Mouse (Mus musculus) embryonic facial prominence, embryonic 10.5 days (tissue): ENCODE measurements at regions not wholly inside any gene's neighbourhood (a gene's known extent, or its start where the extent isn't known, plus 50 kb on each side); places are given as distances from the start of the nearest gene placed in this dataset.

ENCODE experiments used
- DNase-seq: peaks from one replicate; pipeline ENCODE4 v3.0.0-alpha.2; 2017; ENCODE audit warnings: low spot score
- H3K27ac ChIP-seq: fragments of 300-500 bp; sonication (generic); replicated peaks from 2 replicates; pipeline ENCODE4 v1.5.1; 2016; ENCODE audit warnings: mild to moderate bottlenecking
- H3K27me3 ChIP-seq: fragments of 300-500 bp; sonication (generic); replicated peaks from 2 replicates; pipeline ENCODE4 v1.6.1; 2016; ENCODE audit warnings: low read depth, mild to moderate bottlenecking; ENCODE audit not compliant: poor library complexity, severe bottlenecking
- H3K36me3 ChIP-seq: fragments of 300-500 bp; sonication (generic); replicated peaks from 2 replicates; pipeline ENCODE4 v1.6.1; 2016; ENCODE audit warnings: mild to moderate bottlenecking, moderate library complexity
- H3K4me1 ChIP-seq: fragments of 300-500 bp; sonication (generic); 2 replicates; pipeline ENCODE4 v1.6.1; 2016
- H3K4me3 ChIP-seq: fragments of 300-500 bp; sonication (generic); 2 replicates; pipeline ENCODE4 v1.5.1; 2016; ENCODE audit warnings: mild to moderate bottlenecking, moderate library complexity
- H3K9me3 ChIP-seq: fragments of 300-500 bp; sonication (generic); 2 replicates; pipeline ENCODE4 v1.6.1; 2016; ENCODE audit warnings: mild to moderate bottlenecking
- WGBS: fragments of 180-500 bp; shearing (Covaris S2); methylation state at CpG from one replicate; pipeline ENCODE4 v1.1.7; 2016; 5-methylcytosine and 5-hydroxymethylcytosine counted together

DNA sequence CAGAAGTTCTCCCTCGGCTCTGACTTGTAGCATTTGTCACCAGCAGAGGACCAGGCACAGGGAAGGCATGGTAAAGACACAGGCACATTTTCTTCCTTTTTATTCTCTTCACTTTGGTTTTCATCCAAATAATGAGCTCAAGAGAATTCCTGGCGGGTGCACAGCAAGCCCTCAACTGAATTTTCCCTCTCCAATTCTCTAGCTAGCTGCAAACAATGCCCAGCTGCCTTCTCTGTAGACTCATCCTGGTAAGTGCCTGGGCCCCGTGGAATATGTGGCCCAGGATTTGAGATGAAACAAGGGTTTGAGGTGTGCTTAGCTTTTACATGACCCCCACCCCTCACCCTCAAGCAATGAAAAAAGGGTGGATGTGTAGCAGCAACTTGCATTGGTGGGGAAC lies 90.4 kb downstream of the Otol1 start:
- Histone ChIP-seq H3K27ac (no peak overlapping the region), H3K4me3 (no peak overlapping the region), H3K36me3 (no peaks in the 10 kb centered on the region), H3K27me3 (peaks cover 11% of the 10 kb centered on the region), H3K9me3 (no peaks in the 10 kb centered on the region), H3K4me1 (no peaks in the 10 kb centered on the region)
- DNase-seq: no peak
- WGBS: 51% methylated on average over 3 of the region's 3 CpGs

DNA sequence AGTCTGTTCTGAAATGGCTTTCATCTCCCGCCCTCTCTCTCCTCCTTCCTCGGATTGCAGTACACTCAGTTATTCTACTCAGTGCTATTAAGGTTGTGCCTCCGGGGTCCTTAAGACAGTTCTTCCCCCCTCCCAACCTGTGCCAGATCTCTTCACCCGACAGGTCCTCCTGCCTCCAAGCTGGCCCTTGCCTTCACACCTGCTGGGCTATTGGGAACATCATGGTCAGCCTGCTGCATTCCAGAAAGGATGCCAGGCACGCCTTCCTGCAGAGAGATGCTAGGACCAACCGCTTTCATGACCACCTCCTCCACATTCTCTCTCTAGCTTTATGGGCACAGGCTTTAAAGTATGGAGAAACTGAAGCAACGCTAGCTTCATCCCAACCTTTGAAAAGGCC lies 94.7 kb downstream of the Otol1 start:
- DNase-seq: no peak
- Histone ChIP-seq H3K9me3 (no peaks in the 10 kb centered on the region), H3K4me1 (peaks cover 3% of the 10 kb centered on the region; the same call in 1 of the 2 replicates), H3K36me3 (no peaks in the 10 kb centered on the region), H3K27ac (no peak overlapping the region), H3K27me3 (peaks cover 13% of the 10 kb centered on the region), H3K4me3 (no peak overlapping the region)
- WGBS: 61% methylated on average over 7 of the region's 7 CpGs

DNA sequence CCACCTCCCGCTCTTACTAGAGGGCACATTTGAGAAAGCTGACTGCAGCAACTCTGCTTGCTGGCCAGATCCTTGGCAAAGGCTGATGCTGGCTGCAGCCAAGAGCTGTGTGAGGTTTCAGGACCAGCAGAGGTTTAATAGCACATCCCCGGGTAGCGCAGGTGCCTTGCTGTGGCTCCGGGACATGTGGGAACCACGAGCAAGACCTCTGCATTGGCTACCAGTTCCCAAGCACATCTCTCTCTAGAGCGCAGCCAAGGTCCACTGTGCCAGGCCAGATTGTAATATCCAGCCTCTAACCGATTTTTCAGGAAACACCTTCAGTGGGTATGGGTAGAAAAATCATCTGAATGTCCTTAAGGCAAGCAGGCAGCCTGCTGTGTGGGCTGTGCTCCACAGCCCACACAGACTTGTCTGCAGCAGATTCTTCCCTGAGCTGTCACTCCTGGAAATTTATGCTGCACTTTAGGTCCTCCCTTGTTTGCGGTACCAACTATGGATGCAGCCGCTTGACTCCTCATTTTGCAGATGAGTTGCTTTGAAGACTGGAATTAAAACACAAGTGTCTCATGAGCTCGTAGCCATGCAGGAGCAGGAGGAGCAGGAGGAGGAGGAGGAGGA lies 95.3 kb downstream of the Otol1 start:
- peaks cover 3% of the 10 kb centered on the region; the same call in 1 of the 2 replicates for H3K4me1 ChIP-seq
- H3K36me3 ChIP-seq: no peaks in the 10 kb centered on the region
- 77% methylated on average over 10 of the region's 10 CpGs for WGBS

DNA sequence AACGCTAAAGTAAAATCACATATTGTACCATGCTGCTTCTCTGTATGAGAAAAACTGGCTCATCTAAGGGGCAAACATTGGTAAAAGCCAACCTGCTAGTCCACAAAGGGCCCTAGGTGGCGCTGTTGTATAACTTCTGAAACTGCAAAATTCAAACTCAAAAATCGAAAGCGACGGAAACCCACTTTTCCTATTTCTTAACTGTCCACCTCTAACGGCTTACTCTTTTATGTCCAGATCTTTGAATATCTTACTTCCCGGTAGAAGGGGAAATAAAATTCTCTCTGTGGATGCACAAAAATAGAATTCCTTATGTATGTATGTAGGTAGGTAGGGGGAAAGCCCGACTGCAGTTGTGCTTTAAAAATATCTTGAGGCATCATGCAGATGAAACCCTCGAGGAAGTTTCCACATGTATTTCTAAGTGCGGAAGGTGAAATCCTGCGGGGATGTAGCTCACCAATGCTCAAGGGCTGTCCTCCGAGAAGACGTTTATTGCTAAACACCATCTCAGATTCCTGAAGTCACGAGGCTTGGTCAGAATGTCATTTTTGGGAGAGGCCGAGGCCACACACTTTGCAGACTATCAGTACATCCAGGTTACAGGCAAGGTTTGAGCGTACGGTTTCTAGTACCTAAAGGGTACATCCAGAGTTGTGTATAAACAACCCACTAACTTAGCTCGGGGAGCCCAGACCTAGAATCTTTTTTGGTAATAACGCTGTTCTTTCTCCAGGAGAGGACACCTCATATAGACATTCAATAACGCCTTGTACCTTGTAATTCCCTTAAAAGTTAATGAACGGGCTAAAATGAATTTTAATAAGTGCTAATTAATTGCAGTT lies 96.8 kb downstream of the Otol1 start:
- peak; percentile 83 for DNase-seq
- Histone ChIP-seq H3K27ac (peak overlapping the region; percentile 87), H3K4me3 (peak overlapping the region; percentile 51), H3K27me3 (peaks cover 13% of the 10 kb centered on the region), H3K36me3 (no peaks in the 10 kb centered on the region), H3K9me3 (no peaks in the 10 kb centered on the region), H3K4me1 (peaks cover 3% of the 10 kb centered on the region; the same call in 1 of the 2 replicates)
- 9% methylated on average over 21 of the region's 21 CpGs for WGBS

More for the DNA sequence above, 95.3 kb downstream of the Otol1 start:
- H3K27ac ChIP-seq: no peak overlapping the region
- H3K9me3 ChIP-seq: no peaks in the 10 kb centered on the region
- H3K4me3 ChIP-seq: no peak overlapping the region
- peaks cover 13% of the 10 kb centered on the region for H3K27me3 ChIP-seq
- DNase-seq: no peak

DNA sequence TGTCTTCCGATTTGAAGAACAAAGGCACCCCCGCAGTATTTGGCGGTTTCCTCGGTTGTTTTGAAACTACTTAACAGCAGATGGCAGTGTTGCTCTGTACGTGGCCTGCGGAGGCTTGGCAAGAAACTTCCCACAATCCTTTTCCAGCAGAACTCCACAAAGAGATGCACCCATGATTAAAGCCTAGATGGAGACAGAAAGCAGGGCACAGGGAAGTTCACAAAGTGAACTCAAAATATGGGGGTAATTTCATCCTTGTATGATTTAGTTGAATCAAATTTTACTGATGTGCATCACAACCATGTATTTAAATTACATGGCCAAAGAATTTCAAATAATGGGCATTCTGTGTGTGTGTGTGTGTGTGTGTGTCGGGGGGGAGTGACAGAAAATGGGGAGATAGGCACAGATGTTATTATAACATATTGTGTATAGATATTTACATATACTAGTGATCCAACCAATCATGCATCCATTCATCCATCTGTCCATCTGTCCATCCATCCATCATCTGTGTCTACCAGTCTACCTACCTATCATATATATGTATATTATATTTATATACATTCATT lies 97.5 kb downstream of the Otol1 start:
- Histone ChIP-seq H3K27me3 (peaks cover 13% of the 10 kb centered on the region), H3K36me3 (no peaks in the 10 kb centered on the region), H3K27ac (peak overlapping the region; percentile 87), H3K4me1 (peaks cover 3% of the 10 kb centered on the region; the same call in 1 of the 2 replicates), H3K9me3 (no peaks in the 10 kb centered on the region), H3K4me3 (peak overlapping the region; percentile 51)
- peak; percentile 79 for DNase-seq
- WGBS: 15% methylated on average over 7 of the region's 7 CpGs

GRCm38 (mm10) chr3:70105561-70105960 lies 98.1 kb downstream of the Otol1 start:
- Histone ChIP-seq H3K36me3 (no peaks in the 10 kb centered on the region), H3K4me3 (no peak overlapping the region), H3K4me1 (peaks cover 3% of the 10 kb centered on the region; the same call in 1 of the 2 replicates), H3K27ac (no peak overlapping the region), H3K9me3 (no peaks in the 10 kb centered on the region), H3K27me3 (peaks cover 13% of the 10 kb centered on the region)
- DNase-seq: no peak
- 65% methylated on average over 1 of the region's 1 CpGs for WGBS

DNA sequence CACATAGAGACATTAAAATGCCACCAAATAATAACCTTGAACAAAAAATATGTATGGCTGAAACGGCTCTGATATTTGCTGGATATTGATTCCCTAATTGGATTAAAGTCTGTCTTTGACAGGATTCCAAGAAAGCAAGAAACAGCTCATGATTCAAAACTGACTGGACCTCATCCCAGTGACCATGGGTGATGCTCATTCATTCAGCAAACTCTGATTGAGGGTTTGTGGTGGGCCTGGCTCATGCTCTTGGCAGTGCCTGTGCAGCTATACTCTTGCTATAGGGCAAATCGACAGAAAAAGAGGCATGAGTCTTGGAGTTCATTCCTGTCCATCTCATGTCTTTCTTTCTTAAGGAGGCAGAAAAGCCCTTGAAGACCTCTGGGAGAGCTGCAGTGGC lies 98.7 kb downstream of the Otol1 start:
- no peak overlapping the region for H3K4me3 ChIP-seq
- 86% methylated on average over 2 of the region's 2 CpGs for WGBS
- H3K4me1 ChIP-seq: peaks cover 3% of the 10 kb centered on the region; the same call in 1 of the 2 replicates
- DNase-seq: no peak
- peaks cover 13% of the 10 kb centered on the region for H3K27me3 ChIP-seq
- H3K36me3 ChIP-seq: no peaks in the 10 kb centered on the region
- H3K9me3 ChIP-seq: no peaks in the 10 kb centered on the region
- H3K27ac ChIP-seq: no peak overlapping the region

DNA sequence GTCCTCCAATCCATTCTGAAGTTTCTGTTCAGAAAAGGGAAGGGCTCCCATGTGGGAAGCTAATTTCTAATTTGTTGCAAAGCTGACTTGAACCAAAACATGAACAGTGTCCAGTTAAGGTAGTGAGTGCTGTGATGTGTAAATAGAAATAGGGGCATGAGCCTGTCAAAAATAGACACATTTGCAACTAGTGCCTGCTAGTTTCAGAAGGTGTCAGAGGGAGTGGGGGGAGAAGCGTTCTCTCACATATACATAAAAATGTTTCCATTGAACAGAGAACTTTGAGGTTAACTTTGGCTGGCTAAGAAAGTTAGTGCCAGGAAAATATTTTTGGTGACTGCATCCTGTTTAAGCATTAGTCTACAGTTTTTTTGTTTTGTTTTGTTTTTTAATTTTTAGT lies 118.8 kb downstream of the Otol1 start:
- H3K9me3 ChIP-seq: no peaks in the 10 kb centered on the region
- H3K27ac ChIP-seq: no peak overlapping the region
- no peak overlapping the region for H3K4me3 ChIP-seq
- no peak for DNase-seq
- H3K36me3 ChIP-seq: no peaks in the 10 kb centered on the region
- H3K4me1 ChIP-seq: no peaks in the 10 kb centered on the region
- WGBS: 93% methylated on average over 1 of the region's 1 CpGs
- no peaks in the 10 kb centered on the region for H3K27me3 ChIP-seq

DNA sequence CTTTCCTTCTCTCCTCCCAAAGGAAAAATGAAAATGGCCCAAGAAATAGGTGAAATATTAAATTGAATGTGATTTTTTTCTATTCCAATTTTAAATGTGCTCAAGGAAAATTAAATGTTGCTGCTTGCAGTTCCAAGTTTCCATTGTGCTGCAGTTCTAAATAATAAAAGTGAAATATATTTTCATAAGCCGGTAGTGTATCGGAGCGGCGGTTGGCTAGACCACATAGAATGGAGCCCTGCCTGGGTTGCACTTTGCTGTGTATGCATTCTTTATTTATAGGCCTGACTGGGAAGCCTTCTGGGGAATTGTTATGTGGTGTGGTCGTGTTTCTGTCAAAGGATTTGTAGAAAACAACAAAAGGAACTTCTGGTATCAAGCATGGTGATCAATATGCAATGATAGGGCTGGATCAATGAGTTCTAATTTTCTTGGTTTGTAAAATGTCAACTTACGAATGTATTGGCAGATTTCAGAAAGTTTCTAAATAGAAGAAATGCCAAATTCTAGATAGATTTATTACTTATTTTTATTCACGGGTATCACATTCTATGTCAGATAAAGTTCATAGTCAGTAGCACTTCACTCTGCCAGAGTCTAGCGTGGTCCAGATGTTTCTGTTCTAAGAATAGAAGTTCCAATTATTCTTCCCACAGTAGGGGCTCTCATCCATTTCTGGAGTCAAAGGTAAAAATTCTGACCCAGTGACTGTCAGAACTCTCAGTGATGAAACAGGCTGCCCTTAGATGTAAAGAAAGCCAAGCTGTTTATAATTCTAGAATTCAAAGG lies 123.0 kb downstream of the Otol1 start:
- 91% methylated on average over 8 of the region's 8 CpGs for WGBS
- H3K36me3 ChIP-seq: no peaks in the 10 kb centered on the region
- no peak for DNase-seq

GRCm38 (mm10) chr3:70134963-70135362 lies 127.5 kb downstream of the Otol1 start:
- 82% methylated on average over 2 of the region's 2 CpGs for WGBS
- no peak overlapping the region for H3K27ac ChIP-seq

More for the DNA sequence above, 123.0 kb downstream of the Otol1 start:
- H3K4me3 ChIP-seq: no peak overlapping the region
- no peaks in the 10 kb centered on the region for H3K4me1 ChIP-seq
- no peaks in the 10 kb centered on the region for H3K27me3 ChIP-seq
- no peak overlapping the region for H3K27ac ChIP-seq
- no peaks in the 10 kb centered on the region for H3K9me3 ChIP-seq

DNA sequence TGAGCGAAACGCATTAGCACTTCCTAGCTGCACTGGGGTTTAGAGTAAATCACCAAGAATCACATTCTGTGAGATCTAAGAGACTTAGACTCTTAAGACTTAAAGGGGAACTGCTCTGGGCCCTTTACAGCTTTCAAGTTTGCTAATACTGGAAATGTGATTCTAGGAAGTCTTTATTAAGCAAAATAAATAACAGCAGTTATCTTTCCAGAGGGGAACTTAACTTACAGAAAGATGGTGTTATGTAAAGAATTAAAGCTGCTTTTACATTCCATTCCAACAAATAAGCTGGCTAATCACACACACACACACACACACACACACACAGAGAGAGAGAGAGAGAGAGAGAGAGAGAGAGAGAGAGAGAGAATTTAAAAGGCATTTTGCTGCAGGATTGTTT lies 131.1 kb downstream of the Otol1 start:
- Histone ChIP-seq H3K4me3 (no peak overlapping the region), H3K36me3 (no peaks in the 10 kb centered on the region), H3K9me3 (no peaks in the 10 kb centered on the region), H3K27ac (no peak overlapping the region), H3K4me1 (no peaks in the 10 kb centered on the region), H3K27me3 (no peaks in the 10 kb centered on the region)
- 84% methylated on average over 2 of the region's 2 CpGs for WGBS
- no peak for DNase-seq

More at GRCm38 (mm10) chr3:70134963-70135362, 127.5 kb downstream of the Otol1 start:
- H3K4me3 ChIP-seq: no peak overlapping the region
- H3K27me3 ChIP-seq: no peaks in the 10 kb centered on the region
- no peaks in the 10 kb centered on the region for H3K9me3 ChIP-seq
- H3K36me3 ChIP-seq: no peaks in the 10 kb centered on the region
- DNase-seq: no peak
- H3K4me1 ChIP-seq: no peaks in the 10 kb centered on the region

- no peaks in the 10 kb centered on the region for H3K36me3 ChIP-seq
- H3K27ac ChIP-seq: no peak overlapping the region
- WGBS: 70% methylated on average over 4 of the region's 4 CpGs
- H3K27me3 ChIP-seq: no peaks in the 10 kb centered on the region
- H3K9me3 ChIP-seq: no peaks in the 10 kb centered on the region
- no peaks in the 10 kb centered on the region for H3K4me1 ChIP-seq
- DNase-seq: no peak
- H3K4me3 ChIP-seq: no peak overlapping the region
Measured at GRCm38 (mm10) chr3:70138926-70139325, 131.5 kb downstream of the Otol1 start.
